Mouse (Mus musculus) brain, embryonic 14.5 days (tissue): ENCODE measurements around the gene Tmem150a. TPM values are rescaled to one million over a fixed set of nuclear protein-coding genes. Genes with fewer than 3 reads are reported as not detected.
A peak's percentile ranks its signal among the peaks of the same experiment; 100 is the strongest.

Experiments
- DNase-seq: peaks from one replicate; pipeline ENCODE4 v3.0.0-alpha.2; 2011; ENCODE audit warnings: low read depth
- CTCF ChIP-seq: fragments of 200-500 bp; IDR thresholded peaks from 2 replicates; pipeline ENCODE4 v1.5.1; 2012; ENCODE audit warnings: inconsistent platforms, mild to moderate bottlenecking, moderate library complexity, borderline replicate concordance; ENCODE audit not compliant: insufficient read depth, insufficient read length; ENCODE audit errors: extremely low read depth
- POLR2A ChIP-seq: fragments of 200-500 bp; IDR thresholded peaks from 2 replicates; pipeline ENCODE4 v1.6.1; 2012; ENCODE audit warnings: mild to moderate bottlenecking, inconsistent platforms, borderline replicate concordance; ENCODE audit not compliant: poor library complexity, insufficient read depth, insufficient read length, severe bottlenecking; ENCODE audit errors: extremely low read depth
- polyA plus RNA-seq: library from polyadenylated mRNA; depleted of rRNA; stranded (reverse); fragments of >200 nt; gene quantifications from 2 replicates; pipeline ENCODE4 v1.2.3, GENCODE M21; 2012

Gene Tmem150a
- polyA plus RNA-seq, 1 experiment, result 37.0 TPM

- DNase-seq, result no peak
- TF ChIP-seq CTCF (no peak), POLR2A (no peak)
Observed at GRCm38 (mm10) chr6:72366304-72366703, 11.1 kb downstream of the Tmem150a start.

- no peak for DNase-seq
- no peak for TF ChIP-seq POLR2A
- no peak for TF ChIP-seq CTCF
Observed at GRCm38 (mm10) chr6:72366844-72367443, 11.7 kb downstream of the Tmem150a start, which contains the start of gene Rnf181. Gene Rnf181, minus strand, starts transcription at chr6:72366956.

GRCm38 (mm10) chr6:72367460-72367974, 12.3 kb downstream of the Tmem150a start:
- TF ChIP-seq CTCF, result no peak
- TF ChIP-seq POLR2A, result no peak
- no peak for DNase-seq

- peak; percentile 25; the same call in 1 of the 2 replicates for TF ChIP-seq CTCF
- no peak for TF ChIP-seq POLR2A
- DNase-seq, result no peak
Observed at GRCm38 (mm10) chr6:72369557-72369956, 14.3 kb downstream of the Tmem150a start.

GRCm38 (mm10) chr6:72370091-72370490, 14.8 kb downstream of the Tmem150a start:
- DNase-seq, result no peak

GRCm38 (mm10) chr6:72371147-72371546, 15.9 kb downstream of the Tmem150a start:
- no peak for DNase-seq
- no peak for TF ChIP-seq POLR2A
- TF ChIP-seq CTCF, result no peak

More at GRCm38 (mm10) chr6:72370091-72370490, 14.8 kb downstream of the Tmem150a start:
- TF ChIP-seq POLR2A, result no peak
- no peak for TF ChIP-seq CTCF

GRCm38 (mm10) chr6:72371571-72371970, 16.3 kb downstream of the Tmem150a start:
- TF ChIP-seq CTCF, result no peak
- TF ChIP-seq POLR2A, result no peak
- no peak for DNase-seq

GRCm38 (mm10) chr6:72373184-72373583, 17.9 kb downstream of the Tmem150a start:
- DNase-seq, result no peak
- TF ChIP-seq POLR2A (no peak), CTCF (no peak)

GRCm38 (mm10) chr6:72374206-72374605, 19.0 kb downstream of the Tmem150a start:
- TF ChIP-seq CTCF (no peak), POLR2A (no peak)

GRCm38 (mm10) chr6:72374820-72375563, 19.7 kb downstream of the Tmem150a start:
- DNase-seq, result no peak

More at GRCm38 (mm10) chr6:72374206-72374605, 19.0 kb downstream of the Tmem150a start:
- DNase-seq, result no peak

GRCm38 (mm10) chr6:72378510-72379234, 23.4 kb downstream of the Tmem150a start:
- no peak for DNase-seq
- TF ChIP-seq POLR2A (no peak), CTCF (no peak)

More at GRCm38 (mm10) chr6:72374820-72375563, 19.7 kb downstream of the Tmem150a start:
- TF ChIP-seq CTCF (no peak), POLR2A (no peak)

- no peak for DNase-seq
- TF ChIP-seq POLR2A, result no peak
- no peak for TF ChIP-seq CTCF
Observed at GRCm38 (mm10) chr6:72379377-72380130, 24.3 kb downstream of the Tmem150a start.
